ENCODE assay signal across 13 mouse cellular contexts in genomic region chr17:30973332-30973731, GRCm38 (mm10). TPM values are rescaled to one million over a fixed set of nuclear protein-coding genes. Genes with fewer than 3 reads are reported as not detected.
DNase-seq lines count a peak whose midpoint lies in the region; ATAC-seq and TF ChIP-seq lines count a peak whose summit lies in the region.
"Had no signal": no experiment of that assay in that cellular context is flagged by ENCODE, and none has a peak within 500 bp of the region (broad histone marks: within the 10 kb centered on the region; RNA-seq: fewer than 3 reads in every experiment).

No protein-coding gene starts in this region.

- no peaks in the 10 kb centered on the region for H3K27me3 ChIP-seq in intestine, embryonic 16.5 days (replicated peaks; ENCODE audit: control insufficient read depth, insufficient read depth, low read length)
- H3K27me3 ChIP-seq: embryonic facial prominence, embryonic 15.5 days; liver, embryonic 15.5 days had no signal

- 0 out of 2 replicates have a peak, but pooled peaks cover 5% of the 10 kb centered on the region for H3K4me1 ChIP-seq in intestine, embryonic 16.5 days (ENCODE audit: control insufficient read depth, insufficient read depth, low read length)
- H3K4me1 ChIP-seq: liver, embryonic 15.5 days had no signal

- peak; percentile 55 for ATAC-seq in intestine, embryonic 16.5 days
- ATAC-seq: inflammation-experienced regulatory T-cells, adult 6 months had no signal

- intact Hi-C loops in left cerebral cortex, postnatal 14 days (cut with DNase I), result no loop called here
- intact Hi-C loops in left cerebral cortex, adult 2 months (cut with DNase I), result no loop called here

- H3K4me3 ChIP-seq in left cerebral cortex, adult 2 months, result no peak overlapping the region
- no peak overlapping the region for H3K4me3 ChIP-seq in intestine, embryonic 16.5 days (ENCODE audit: low read length)
- H3K4me3 ChIP-seq: embryonic facial prominence, embryonic 15.5 days; gastrocnemius, adult 2 months; liver, embryonic 15.5 days; myocyte had no signal

- H3K36me3 ChIP-seq in intestine, embryonic 16.5 days (ENCODE audit: control insufficient read depth, insufficient read depth, low read length), result no peaks in the 10 kb centered on the region
- H3K36me3 ChIP-seq: embryonic facial prominence, embryonic 15.5 days; liver, embryonic 15.5 days had no signal

- no peak overlapping the region for H3K4me2 ChIP-seq in intestine, embryonic 16.5 days (ENCODE audit: low read depth, low read length)
- H3K4me2 ChIP-seq: embryonic facial prominence, embryonic 15.5 days; liver, embryonic 15.5 days had no signal

- 43% methylated on average over 6 of the region's 6 CpGs for WGBS in intestine, embryonic 16.5 days

- H3K9ac ChIP-seq in intestine, embryonic 16.5 days (ENCODE audit: low read depth, low read length), result no peak overlapping the region
- H3K9ac ChIP-seq: embryonic facial prominence, embryonic 15.5 days; liver, embryonic 15.5 days had no signal

- H3K27ac ChIP-seq in left cerebral cortex, adult 2 months, result no peak overlapping the region
- peak overlapping the region; percentile 45; the same call in 1 of the 2 replicates for H3K27ac ChIP-seq in intestine, embryonic 16.5 days (ENCODE audit: low read length)
- H3K27ac ChIP-seq: embryonic facial prominence, embryonic 15.5 days; gastrocnemius, adult 2 months; liver, embryonic 15.5 days had no signal

- H3K9me3 ChIP-seq in intestine, embryonic 16.5 days (ENCODE audit: control insufficient read depth, low read length), result no peaks in the 10 kb centered on the region
- H3K9me3 ChIP-seq: embryonic facial prominence, embryonic 15.5 days; liver, embryonic 15.5 days had no signal

- TF ChIP-seq CTCF in left cerebral cortex, adult 2 months (IDR thresholded peaks at IDR 0.05), result no peak

- DNase-seq in gastrocnemius, postnatal 25 days, result peak; percentile 14
- no peak for DNase-seq in gastrocnemius, postnatal 10 days
- DNase-seq in left cerebral cortex, postnatal 14 days (ENCODE audit: low spot score in 2 of 2), result peak; percentile 52 to 77
- DNase-seq in left cerebral cortex, adult 2 months (ENCODE audit: extremely low spot score in 1 of 2, low spot score in 2 of 2), result no peak
- peak; percentile 24 to 52 for DNase-seq in lung, postnatal 4 days
- DNase-seq in embryo, embryonic 11 days, result no peak
- DNase-seq in liver, result no peak
- DNase-seq: gastrocnemius, adult 2 months had no signal

RNA-seq across cellular contexts. Expression of gene Umodl1, which starts 18.9 kb away (rescaled TPM):
- not detected for total RNA-seq in gastrocnemius, postnatal 25 days (2021)
- under 1 TPM in 1 of 2 experiments, not detected in 1; 0.11 TPM for total RNA-seq in gastrocnemius, postnatal 10 days (2021)
- total RNA-seq in left cerebral cortex, postnatal 14 days (2021), result under 1 TPM; 0.15 to 0.23 TPM
- total RNA-seq in left cerebral cortex, adult 2 months (2021), result under 1 TPM; 0.14 to 0.16 TPM
- not detected in 2 replicates for polyA plus RNA-seq in intestine, embryonic 16.5 days (2015; fragmentation: Nextera tagmentation; extraction: Ambion mirVana)
- total RNA-seq: gastrocnemius, adult 2 months had no signal
- polyA plus RNA-seq: inflammation-experienced regulatory T-cells, adult 6 months; myocyte had no signal

Comparison
In these comparisons a context has a peak if more than half of its experiments do, and no peak if none do; other contexts are left out.
1. DNase-seq: peak in gastrocnemius, postnatal 25 days (single experiment), left cerebral cortex, postnatal 14 days (2 of 2) and lung, postnatal 4 days (2 of 2); none in gastrocnemius, postnatal 10 days (single experiment), left cerebral cortex, adult 2 months (0 of 2), embryo, embryonic 11 days (single experiment) and liver (single experiment).